Mouse (Mus musculus) embryonic stem cell, embryonic (primary cell): ENCODE measurements at regions not wholly inside any gene's neighbourhood (a gene's known extent, or its start where the extent isn't known, plus 50 kb on each side); places are given as distances from the start of the nearest gene placed in this dataset.

Experiments
- CTCF ChIA-PET, 4 experiments: fragments of 300-600 bp in 2 of 4; fragments of 350-600 bp in 2 of 4; sonication (Branson Sonifier 250); formaldehyde crosslinking; loops; one replicate each; lab custom pipeline; 2022; ENCODE audit warnings: inconsistent platforms in 2 of 4; lab: Charles Lee
- POLR2A ChIA-PET, 4 experiments: fragments of 300-600 bp in 2 of 4; fragments of 350-600 bp in 2 of 4; sonication (Branson Sonifier 250); formaldehyde crosslinking; loops; one replicate each; lab custom pipeline; 2022; ENCODE audit warnings: antibody characterized with exemption in 4 of 4, inconsistent platforms in 1 of 4; lab: Charles Lee

DNA sequence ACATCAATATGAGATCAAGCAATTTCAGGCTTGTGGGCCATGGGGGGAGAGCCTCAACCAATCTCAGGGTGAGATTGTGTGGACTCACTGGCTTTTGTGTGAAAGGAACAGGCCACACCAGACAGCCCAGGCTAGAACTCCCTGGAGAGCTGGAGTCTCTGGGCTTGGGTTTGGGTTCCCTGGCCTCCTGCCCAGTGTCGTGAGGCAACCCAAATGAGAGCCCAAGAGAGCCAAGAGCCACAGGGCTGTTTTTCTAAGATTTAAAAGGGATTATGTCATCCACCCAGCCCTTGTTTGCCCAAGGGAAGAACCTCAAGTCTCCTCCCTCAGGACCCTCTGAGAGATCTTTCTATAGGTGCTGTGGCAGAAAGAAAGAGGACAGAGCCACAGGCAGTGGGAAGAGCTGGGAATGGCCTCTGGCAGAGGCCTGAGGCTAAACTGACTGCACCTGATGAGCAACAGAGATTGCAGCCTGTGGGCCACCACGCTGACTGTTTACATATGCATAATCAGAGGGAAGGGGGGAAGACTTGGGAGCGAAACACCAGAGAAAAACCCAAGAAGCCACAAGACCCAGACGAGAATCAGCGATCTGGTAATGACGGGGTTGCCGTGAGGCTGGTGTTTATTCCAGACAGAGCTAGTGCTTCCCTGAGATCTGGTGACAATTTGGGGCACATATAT is 92.1 kb downstream of the Bcl2l11 start:
- POLR2A ChIA-PET: interaction anchor here in 1 of 4 experiments (0.7 kb wide), 1 partner anchor 349 kb away, joined by 3 read pairs; no protein-coding TSS in a partner anchor
- CTCF ChIA-PET: no interaction called here

DNA sequence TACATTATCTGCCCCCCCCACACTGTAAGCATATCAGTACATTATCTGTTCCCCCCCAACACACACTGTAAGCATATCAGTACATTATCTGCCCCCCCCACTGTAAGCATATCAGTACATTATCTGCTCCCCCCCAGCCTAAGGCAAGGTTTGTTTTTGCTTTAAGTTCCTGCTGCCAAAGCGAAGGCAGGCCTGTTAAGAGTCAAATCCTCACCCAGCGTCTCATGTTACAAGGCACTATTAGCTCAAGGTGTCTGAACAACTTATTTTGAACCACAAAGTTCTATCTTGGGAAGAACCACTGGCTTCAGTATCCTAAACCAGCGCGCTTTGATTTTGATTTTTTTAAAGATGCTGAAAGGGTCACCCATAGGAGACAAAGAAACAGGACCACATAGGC is 93.1 kb downstream of the Bcl2l11 start:
- ChIA-PET CTCF (no interaction called here), POLR2A (interaction anchor here in 1 of 4 experiments (0.7 kb wide), 1 partner anchor 348 kb away, joined by 3 read pairs; no protein-coding TSS in a partner anchor)

DNA sequence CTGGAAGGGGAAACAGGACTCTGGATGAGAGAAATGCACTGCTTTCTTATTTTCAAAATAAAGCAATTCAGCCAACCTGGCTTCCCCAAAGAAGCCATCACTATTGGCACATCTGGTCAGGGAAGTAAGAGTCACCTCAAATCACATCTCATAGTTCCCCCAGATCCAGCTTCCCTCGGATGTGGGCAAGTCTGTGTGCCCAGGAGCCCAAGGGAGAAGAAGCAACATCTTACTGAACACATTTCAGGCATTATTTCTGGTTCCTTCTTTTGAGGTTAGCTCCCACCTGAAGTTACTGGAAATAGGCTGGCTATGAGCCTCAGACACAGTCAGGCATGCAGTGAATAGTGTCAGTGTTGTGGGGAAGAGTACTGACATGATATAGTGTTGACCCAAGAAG is 95.2 kb downstream of the Bcl2l11 start:
- ChIA-PET CTCF (no interaction called here), POLR2A (no interaction called here)

DNA sequence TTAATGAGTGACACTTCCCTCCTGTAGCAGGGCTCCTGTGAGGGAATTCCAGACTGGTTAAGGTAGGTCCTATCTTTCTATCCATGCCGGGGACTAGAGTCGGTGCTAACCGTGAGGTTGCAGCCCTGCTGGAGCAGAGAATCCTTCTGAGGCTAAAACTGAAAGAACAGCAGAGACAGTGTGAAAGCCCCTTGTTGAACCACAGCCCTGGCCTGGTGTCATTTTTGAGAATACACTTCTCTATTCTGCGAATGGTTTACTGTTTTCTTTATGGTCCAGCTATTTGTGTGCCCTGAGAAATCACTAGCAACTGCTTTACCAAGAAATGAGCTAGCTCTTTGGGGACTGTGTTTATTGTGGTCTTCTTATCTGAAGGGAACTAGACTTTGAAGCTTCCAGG is 95.8 kb downstream of the Bcl2l11 start:
- CTCF ChIA-PET: no interaction called here

DNA sequence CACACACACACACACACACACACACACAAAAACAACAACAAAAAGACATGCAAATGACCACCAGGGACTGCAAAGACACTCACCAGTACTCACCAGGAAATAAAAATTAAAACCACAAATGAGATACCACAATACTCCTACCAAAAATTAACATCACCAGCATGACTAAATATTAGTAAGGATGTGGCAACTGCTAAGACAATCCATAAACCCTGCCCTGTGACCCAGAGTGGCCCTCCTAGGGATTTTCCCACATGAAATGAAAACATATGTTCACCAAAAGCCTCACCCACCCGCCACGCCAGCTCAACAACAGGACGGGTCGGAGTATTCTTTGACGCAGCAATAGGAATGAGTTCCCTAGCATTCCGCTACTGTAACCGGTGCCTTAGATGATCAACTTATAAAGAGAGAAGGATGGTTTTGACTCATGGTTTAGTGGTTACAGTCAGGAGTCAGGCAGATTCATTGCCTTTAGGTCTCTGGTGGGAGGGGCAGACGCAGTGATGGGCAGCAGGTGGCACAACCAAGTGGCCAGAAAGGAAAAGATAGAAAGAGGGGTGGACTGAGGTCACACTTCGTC is 100.7 kb downstream of the Bcl2l11 start:
- ChIA-PET POLR2A (no interaction called here), CTCF (no interaction called here)

More for the DNA sequence above, 95.8 kb downstream of the Bcl2l11 start:
- POLR2A ChIA-PET: interaction anchor here in 1 of 4 experiments (0.7 kb wide), 2 partner anchors 37 to 116 kb away, joined by 3 read pairs; no protein-coding TSS in a partner anchor

DNA sequence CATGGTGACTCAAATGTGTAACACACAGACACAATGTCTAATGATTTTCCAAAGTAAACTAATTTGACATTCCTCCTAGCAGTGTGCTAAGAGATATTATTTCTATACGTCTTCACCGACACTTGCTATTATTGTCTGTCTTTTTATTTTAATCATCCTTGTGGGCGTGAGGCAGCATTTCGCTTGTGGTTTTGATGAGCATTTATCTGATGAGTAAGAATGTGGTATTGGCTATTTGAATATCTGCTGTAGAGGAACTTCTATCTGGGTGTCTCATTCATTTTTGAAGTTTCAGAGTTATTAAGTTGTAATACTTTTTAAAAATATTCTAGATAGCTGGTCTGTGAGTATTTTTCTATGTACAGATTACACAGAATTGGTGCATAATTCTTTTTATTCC is 103.9 kb downstream of the Bcl2l11 start:
- CTCF ChIA-PET: no interaction called here
- POLR2A ChIA-PET: interaction anchor here in 1 of 4 experiments (1.1 kb wide), 1 partner anchor 104 kb away, joined by 3 read pairs; the partner anchor contains the start of gene Bcl2l11

DNA sequence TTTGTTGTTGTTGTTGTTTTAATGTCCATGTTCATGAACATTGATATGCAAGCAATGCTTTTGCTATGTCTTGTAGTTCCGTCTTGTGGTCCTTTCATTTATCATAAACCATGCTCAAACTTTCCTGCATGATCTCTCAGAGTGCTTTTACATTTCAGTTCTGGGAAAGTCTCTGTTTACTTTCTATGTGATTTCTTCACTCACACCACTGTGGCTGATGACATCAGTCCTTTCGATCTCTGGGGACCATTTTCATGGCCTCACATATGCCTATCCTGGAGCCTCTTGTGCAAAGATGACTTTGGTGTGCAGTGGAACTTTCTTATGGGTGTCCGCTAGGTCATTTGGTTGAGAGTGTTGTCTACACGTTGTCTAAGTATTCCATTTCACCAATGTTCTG is 105.1 kb downstream of the Bcl2l11 start:
- CTCF ChIA-PET: no interaction called here

DNA sequence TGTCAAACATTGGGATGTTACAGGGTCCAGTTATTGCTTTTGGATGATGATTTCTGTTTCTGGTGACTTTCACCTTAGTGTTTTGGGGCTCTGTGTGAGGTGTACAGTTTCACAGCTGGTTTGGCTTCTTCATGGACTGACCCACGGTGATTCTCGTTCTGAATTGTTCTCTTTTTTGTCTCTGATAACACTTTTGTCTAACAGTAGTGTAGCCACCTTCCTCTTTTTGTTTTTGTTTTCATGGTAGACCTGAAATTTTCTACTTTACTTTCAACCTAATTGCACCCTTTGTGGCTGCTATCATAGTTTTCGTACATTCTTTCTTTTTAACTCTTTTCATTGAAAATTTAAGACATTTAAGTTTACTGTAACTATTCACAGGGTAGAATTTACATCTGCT is 105.5 kb downstream of the Bcl2l11 start:
- POLR2A ChIA-PET: no interaction called here
- CTCF ChIA-PET: no interaction called here

More for the DNA sequence above, 105.1 kb downstream of the Bcl2l11 start:
- POLR2A ChIA-PET: no interaction called here

DNA sequence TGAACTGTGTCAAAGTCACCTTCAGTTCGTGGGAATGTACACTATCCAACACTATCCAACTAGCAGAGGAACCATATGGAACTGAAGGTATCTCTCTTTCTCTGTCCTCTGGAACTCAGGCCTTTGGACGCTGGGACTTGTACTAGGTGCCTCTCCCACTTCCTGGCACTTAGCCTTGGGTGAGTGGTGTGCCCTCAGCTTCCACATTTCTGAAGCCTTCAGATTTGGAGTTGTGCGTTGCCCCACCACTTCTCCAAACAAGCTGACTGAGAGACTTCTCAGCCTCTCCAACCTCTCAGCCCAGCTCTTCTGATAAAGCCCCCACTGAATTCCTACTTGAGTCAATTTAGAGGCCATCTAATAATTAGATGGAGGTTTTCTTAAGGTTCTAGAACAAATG is 106.2 kb downstream of the Bcl2l11 start:
- ChIA-PET CTCF (no interaction called here), POLR2A (no interaction called here)

DNA sequence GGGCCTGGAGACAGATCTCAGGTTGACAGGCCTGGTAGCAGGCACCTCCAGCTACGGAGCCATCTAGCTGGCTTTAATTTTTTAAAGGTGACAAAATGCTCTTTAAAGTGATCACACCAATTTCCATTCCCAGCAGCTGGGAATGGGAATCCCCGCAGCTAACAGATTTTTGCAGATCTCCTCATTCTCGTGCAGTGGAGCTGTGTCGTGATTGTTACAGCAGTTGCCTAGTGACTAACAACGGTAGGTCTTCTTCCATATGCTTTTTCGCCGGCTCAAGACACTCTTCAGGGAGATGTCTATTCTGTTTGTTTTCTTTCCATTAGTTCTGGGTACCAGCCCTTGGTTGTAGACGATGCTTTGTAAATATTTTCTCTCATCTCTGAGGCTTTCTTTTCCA is 109.3 kb downstream of the Bcl2l11 start:
- CTCF ChIA-PET: interaction anchor here in 1 of 4 experiments (0.6 kb wide), 1 partner anchor 70 kb away, joined by 8 read pairs; no protein-coding TSS in a partner anchor

DNA sequence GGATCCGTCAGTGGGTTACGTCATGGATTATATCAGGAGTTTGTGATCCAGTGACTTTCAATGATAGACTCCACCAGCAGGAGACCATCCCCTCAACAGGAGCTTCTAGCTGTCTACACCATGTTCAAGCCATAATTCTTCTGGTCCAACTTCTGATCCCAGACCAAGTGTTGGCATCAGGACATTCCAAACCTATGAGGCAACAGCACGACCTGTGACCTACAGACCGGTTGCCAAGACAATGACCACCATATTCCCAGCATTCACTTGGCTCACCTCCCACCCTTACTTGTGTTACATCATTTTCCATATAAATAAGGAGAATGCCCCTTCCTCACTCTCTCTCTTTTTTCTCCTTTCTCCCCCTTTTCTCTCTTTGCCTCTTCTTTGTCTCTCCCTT is 113.6 kb downstream of the Bcl2l11 start:
- CTCF ChIA-PET: no interaction called here
- POLR2A ChIA-PET: interaction anchor here in 1 of 4 experiments (1.1 kb wide), 1 partner anchor 60 kb away, joined by 3 read pairs; no protein-coding TSS in a partner anchor

More for the DNA sequence above, 109.3 kb downstream of the Bcl2l11 start:
- POLR2A ChIA-PET: no interaction called here

DNA sequence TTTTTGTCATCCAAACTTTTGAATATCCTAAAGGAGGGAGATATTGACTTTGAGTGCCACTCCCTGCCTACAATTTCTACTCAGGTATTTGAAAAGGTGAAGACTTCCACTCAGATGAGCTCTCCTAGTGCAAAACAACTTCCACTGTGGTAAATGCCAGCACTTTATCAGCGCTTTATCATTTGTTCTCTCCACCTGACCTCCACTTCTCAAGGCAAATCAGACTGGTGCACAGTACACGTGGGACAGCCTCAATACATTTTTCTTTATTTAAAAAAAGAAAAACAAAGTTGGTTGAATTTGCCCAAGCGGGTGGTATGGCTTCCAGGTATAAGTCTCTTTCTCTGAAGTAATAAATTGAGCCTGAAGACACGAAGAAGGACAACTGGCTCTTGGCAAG is 114.2 kb downstream of the Bcl2l11 start:
- CTCF ChIA-PET: no interaction called here

DNA sequence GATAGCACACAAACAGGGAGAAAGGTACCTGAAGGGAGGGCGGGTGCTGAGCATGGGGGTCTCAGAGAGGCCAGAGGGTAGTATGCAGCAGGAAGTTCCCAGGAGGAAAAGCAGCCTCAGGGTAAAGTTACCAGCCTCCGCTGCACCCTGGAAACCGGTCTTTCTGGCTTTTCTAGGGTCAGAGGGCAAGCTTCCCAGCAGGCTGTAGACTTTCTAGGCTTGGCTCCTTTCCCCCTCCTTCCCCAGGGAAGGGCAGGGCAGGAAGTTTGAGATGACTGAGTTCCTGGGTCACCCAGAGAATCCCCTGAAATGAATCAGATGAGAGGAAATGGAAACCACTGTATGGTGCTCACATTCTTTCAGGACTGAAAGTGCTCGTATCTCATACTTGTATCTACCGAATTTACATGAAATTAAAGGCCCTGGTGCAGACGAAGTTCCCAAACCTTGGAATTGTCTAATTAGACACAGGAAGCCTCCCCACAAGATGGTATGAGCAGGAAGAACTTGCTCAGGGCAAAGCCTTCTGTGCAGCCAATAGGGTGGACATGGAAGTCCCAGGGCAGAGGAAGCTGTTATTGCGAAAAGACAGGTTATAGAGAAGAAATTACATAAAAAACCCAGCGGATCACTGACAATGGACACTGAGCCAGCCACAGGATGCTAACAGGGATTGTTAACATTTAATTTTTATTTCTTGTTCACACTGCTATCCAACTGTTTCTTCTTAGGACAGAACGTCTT is 114.9 kb downstream of the Bcl2l11 start:
- POLR2A ChIA-PET: interaction anchor here in 2 of 4 experiments (1.1 to 1.2 kb wide), 4 partner anchors 20 to 117 kb away, joined by 3 to 5 read pairs (median 3); no protein-coding TSS in a partner anchor

More for the DNA sequence above, 114.2 kb downstream of the Bcl2l11 start:
- POLR2A ChIA-PET: interaction anchor here in 1 of 4 experiments (1.1 to 1.2 kb wide), 2 partner anchors 20 to 61 kb away, joined by 3 read pairs; no protein-coding TSS in a partner anchor

DNA sequence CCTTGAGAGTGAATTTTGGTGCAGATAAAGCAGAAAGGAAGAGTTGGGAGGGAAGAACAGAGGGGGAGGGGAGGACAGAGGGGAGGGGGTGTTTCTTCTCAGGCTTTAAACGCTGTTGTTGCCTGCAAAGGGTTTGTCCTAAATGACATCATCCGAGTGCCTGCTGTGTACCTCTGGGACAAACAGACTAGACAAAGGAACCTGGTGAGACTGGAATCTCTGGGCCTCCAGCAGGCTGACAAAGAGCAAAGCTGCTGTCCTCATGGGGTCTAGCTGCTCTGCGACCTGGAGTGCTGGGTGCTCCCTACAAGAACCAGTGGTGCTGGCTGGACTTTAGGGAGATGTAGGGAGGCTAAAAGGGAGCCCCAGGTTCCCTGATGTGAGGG is 115.4 kb downstream of the Bcl2l11 start:
- POLR2A ChIA-PET: interaction anchor here in 2 of 4 experiments (0.6 to 1.2 kb wide), 10 partner anchors 21 to 817 kb away, joined by 3 to 5 read pairs (median 3); no protein-coding TSS in a partner anchor

More for the DNA sequence above, 114.9 kb downstream of the Bcl2l11 start:
- CTCF ChIA-PET: interaction anchor here in 1 of 4 experiments (1.0 kb wide), 1 partner anchor 123 kb away, joined by 3 read pairs; no protein-coding TSS in a partner anchor

DNA sequence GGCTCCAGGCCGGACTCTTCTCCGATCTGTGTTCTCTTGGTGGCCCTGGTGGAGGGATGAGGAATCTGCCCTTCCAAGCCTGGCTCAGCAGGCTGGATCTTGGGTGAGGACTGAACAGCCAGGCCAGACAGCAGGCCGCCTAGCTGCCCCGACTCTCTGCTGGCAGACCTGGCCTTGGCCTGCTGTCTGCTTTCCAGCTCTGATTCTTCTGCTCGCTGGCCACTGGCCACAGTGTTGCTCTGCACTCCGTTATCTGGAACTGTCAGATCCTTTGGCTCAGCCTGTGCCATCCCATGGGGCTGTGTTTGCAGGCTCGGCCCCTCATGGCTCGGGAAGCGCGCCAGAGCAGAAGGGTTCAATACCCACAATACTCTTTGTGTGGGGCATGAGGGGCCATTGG is 119.7 kb downstream of the Bcl2l11 start:
- ChIA-PET CTCF (no interaction called here), POLR2A (no interaction called here)

More for the DNA sequence above, 115.4 kb downstream of the Bcl2l11 start:
- CTCF ChIA-PET: interaction anchor here in 2 of 4 experiments (1.0 kb wide), 2 partner anchors 114 to 122 kb away, joined by 3 read pairs; no protein-coding TSS in a partner anchor

DNA sequence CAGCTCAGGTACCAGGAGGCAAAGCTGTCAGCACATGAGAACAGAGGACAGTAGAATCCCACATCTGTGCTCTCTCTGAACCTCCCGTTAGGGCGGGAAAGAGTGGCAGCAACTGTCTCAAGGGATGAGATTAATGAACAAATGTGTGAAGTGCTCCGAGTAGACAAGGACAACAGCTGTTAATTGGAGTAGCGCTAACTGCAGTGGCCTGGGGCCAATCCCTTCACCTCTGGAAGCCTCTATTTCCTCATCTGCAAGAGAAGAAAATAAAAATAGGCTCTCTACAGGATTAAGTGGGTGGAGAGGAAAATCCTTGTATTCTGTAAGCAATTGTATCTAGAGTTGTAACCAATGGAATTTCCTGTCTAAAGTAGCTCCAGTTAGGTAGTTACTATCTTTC is 122.1 kb downstream of the Bcl2l11 start:
- ChIA-PET CTCF (interaction anchor here in 1 of 4 experiments (1.6 kb wide), 1 partner anchor 165 kb away, joined by 3 read pairs; no protein-coding TSS in a partner anchor), POLR2A (interaction anchor here in 2 of 4 experiments (0.9 to 1.3 kb wide), 3 partner anchors 28 to 122 kb away, joined by 3 to 4 read pairs (median 3); partner anchors contain the start of gene Bcl2l11 (in 1 of the 2))

DNA sequence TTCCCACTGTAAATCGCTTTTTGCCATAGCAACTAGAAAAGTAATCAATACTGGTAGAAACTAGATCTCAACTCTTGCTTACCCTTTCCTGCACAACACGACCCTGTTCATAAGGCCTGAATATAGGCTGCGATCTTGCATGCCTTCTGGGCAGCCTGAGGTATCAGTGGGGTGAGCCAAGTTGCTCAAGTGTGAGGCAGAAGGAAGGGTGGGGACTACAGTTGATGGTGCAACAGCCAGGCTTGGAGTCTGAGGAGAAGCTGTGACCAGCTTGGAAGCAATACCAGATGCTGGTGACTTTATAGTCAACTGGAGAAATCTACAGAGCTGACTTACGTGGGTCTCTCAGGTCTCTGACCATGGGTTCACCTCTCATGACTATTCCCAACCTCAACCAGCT is 123.3 kb downstream of the Bcl2l11 start:
- POLR2A ChIA-PET: no interaction called here
- CTCF ChIA-PET: no interaction called here

DNA sequence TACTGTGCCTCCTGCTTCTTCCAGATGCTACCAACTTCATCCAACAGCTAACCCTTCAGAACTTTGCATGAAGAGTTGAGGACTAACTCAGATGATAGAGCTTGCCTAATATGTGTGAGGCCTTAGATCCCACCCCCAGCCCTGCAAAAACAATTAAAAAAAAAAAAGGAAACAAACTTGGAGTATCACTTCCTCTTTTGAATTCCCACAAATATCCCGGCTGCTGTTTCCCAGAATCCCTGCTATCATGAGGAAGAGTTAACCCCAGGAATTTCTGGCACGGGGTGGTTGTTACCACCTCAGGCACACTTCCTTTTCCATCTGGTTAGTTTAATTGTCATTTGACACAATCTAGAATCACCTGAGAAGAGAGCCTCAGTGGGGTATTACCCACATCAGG is 123.8 kb downstream of the Bcl2l11 start:
- POLR2A ChIA-PET: no interaction called here
- CTCF ChIA-PET: no interaction called here

DNA sequence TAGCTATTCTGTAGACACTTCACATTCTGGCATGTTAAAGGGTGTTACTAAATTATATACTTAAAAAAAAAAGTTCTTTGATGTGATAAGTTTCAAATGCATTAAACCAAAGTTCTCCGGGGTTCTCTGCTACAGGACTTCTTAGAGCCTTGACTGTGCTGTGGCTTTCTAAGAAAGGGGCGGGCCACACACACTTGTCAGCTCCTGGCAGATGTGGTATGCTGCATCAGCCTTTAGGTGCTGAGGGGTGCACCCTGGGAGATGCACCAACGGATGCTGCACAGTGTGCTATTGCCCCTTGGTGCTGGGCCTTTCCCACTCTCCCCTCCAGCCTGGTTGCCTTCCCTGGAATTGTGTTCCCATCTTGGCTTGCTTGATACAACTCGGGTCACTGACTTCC is 125.0 kb downstream of the Bcl2l11 start:
- POLR2A ChIA-PET: no interaction called here
- CTCF ChIA-PET: no interaction called here
